Mouse (Mus musculus) limb, embryonic 10.5 days (tissue): Measurements from ENCODE around the gene Afg3l1. TPM values are rescaled to one million over a fixed set of nuclear protein-coding genes. Genes with fewer than 3 reads are reported as not detected.
A peak's percentile ranks its signal among the peaks of the same experiment; 100 is the strongest.
"Not testable (repeated sequence)": the region's sequence is repeated elsewhere in the genome, so short reads cannot be mapped to it uniquely, and the experiment has no call there.

ENCODE experiments used
- DNase-seq: peaks from one replicate; pipeline ENCODE4 v3.0.0-alpha.2; 2017; ENCODE audit warnings: low spot score
- H3K27ac ChIP-seq: fragments of 300-500 bp; sonication (generic); 2 replicates; pipeline ENCODE4 v1.5.1; 2016; ENCODE audit warnings: mild to moderate bottlenecking
- H3K27me3 ChIP-seq: fragments of 300-500 bp; sonication (generic); 2 replicates; pipeline ENCODE4 v1.6.1; 2016; ENCODE audit warnings: low read depth, mild to moderate bottlenecking; ENCODE audit not compliant: poor library complexity, severe bottlenecking
- H3K36me3 ChIP-seq: fragments of 300-500 bp; sonication (generic); 2 replicates; pipeline ENCODE4 v1.6.1; 2016; ENCODE audit warnings: mild to moderate bottlenecking, moderate library complexity
- H3K4me1 ChIP-seq: fragments of 300-500 bp; sonication (generic); 2 replicates; pipeline ENCODE4 v1.6.1; 2016
- H3K4me3 ChIP-seq: fragments of 300-500 bp; sonication (generic); 2 replicates; pipeline ENCODE4 v1.5.1; 2016; ENCODE audit warnings: mild to moderate bottlenecking, moderate library complexity
- H3K9me3 ChIP-seq: fragments of 300-500 bp; sonication (generic); replicated peaks from 2 replicates; pipeline ENCODE4 v1.6.1; 2016; ENCODE audit warnings: mild to moderate bottlenecking
- WGBS: fragments of 180-500 bp; shearing (Covaris S2); methylation state at CpG from one replicate; pipeline ENCODE4 v1.1.7; 2016; 5-methylcytosine and 5-hydroxymethylcytosine counted together
- polyA plus RNA-seq: library from polyadenylated mRNA; unstranded; fragments of >200 nt; fragmentation: Nextera tagmentation; extraction: Ambion mirVana; gene quantifications from 2 replicates; pipeline ENCODE4 v1.2.1, GENCODE M21; 2016

The Afg3l1 gene
- polyA plus RNA-seq, 1 experiment from 2014 or later = 65.0 TPM

DNA sequence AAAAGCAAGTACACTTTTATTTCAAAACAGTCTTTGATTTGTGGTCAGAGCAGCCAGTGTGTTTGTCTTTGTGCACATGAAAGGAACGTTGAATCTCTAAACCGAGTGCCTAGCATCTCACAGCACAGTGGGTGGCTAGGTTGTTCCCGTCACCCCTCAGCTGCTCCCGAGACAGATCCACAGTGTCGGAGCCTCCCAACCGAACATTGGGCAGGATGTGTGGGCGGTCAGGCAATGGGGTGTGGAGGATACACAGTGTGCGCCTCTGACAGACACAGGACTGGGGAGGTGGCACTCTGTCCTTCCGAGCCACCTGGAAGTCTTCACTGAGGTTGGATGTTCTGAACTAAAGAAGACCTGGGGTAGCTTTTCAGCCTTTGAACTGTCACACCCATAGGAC is 28.0 kb downstream of the Afg3l1 start:
- Histone ChIP-seq H3K27ac (no peak overlapping the region), H3K4me1 (no peaks in the 10 kb centered on the region), H3K9me3 (no peaks in the 10 kb centered on the region), H3K4me3 (no peak overlapping the region), H3K27me3 (no peaks in the 10 kb centered on the region), H3K36me3 (peaks cover 94% of the 10 kb centered on the region)
- no peak for DNase-seq
- WGBS = 91% methylated on average over 9 of the region's 9 CpGs

DNA sequence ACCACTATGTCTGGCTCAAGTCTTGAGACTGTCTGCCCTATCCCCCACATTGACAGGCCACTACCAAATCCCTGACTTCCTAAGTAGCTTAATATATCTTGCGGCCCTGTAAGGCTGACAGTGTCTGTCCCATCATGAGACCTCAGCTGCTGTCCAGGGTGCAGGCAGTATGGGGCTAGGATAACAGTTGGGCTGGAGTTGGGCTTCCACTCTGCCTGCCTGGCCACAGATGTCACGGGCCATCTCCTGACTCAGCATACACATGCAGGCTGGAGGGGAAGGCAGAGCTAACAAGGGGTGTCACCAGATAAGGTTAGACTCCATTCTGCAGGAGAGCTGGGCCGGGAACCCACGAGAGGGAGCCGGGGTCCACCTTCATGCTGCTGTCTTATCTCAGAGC is 29.4 kb downstream of the Afg3l1 start:
- Histone ChIP-seq H3K4me1 (no peaks in the 10 kb centered on the region), H3K27me3 (peaks cover 1% of the 10 kb centered on the region), H3K9me3 (no peaks in the 10 kb centered on the region), H3K36me3 (peaks cover 80% of the 10 kb centered on the region), H3K27ac (no peak overlapping the region), H3K4me3 (no peak overlapping the region)
- no peak for DNase-seq
- WGBS = 97% methylated on average over 5 of the region's 5 CpGs

DNA sequence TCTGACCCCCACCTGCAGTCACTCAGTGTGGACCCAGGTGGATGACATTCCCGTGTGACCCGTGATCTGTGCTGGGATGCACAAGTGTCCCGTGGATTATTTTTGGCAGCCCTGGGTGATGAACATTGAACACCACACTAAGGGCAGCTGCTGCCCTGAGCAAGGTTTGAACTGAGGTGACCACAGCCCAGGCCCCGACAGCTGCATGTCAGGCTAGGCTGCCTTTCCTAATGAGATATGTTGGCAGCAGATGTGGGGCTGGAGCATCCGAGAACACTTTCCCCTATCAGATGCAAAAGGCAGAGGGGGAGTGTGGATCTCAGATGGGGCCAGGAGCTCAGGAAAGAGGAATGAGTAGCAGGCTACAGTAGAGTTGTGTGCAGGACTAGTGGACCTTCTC is 33.1 kb downstream of the Afg3l1 start:
- Histone ChIP-seq H3K9me3 (no peaks in the 10 kb centered on the region), H3K4me3 (no peak overlapping the region), H3K27ac (no peak overlapping the region), H3K36me3 (peaks cover 43% of the 10 kb centered on the region), H3K27me3 (peaks cover 37% of the 10 kb centered on the region), H3K4me1 (peaks cover 25% of the 10 kb centered on the region)
- 76% methylated on average over 5 of the region's 5 CpGs for WGBS
- DNase-seq = no peak

DNA sequence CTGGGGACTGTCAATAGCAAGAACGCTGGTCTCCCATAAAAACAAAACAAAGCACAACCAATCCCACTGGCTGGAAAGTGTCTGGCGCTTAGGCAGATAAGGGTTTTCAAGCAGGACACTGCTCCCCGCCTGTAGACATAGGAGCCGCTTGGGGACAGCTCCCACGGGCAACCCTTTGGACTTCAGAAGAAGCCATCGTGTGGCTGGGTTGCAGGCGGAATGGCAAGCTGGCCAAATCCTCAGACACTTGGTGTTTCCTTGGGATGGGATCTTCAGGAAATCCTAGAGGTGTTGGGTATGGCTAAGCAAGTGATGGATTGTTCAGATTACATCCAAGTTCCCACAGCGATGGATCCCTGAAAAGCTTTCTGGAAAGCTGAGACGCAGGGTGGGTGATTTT is 36.4 kb downstream of the Afg3l1 start:
- H3K27ac ChIP-seq = peak overlapping the region; percentile 84
- H3K4me1 ChIP-seq = peaks cover 34% of the 10 kb centered on the region
- peaks cover 10% of the 10 kb centered on the region for H3K36me3 ChIP-seq
- peak; percentile 41 for DNase-seq
- no peaks in the 10 kb centered on the region for H3K9me3 ChIP-seq
- peak overlapping the region; percentile 74 for H3K4me3 ChIP-seq
- WGBS = 3% methylated on average over 9 of the region's 9 CpGs
- peaks cover 56% of the 10 kb centered on the region for H3K27me3 ChIP-seq

DNA sequence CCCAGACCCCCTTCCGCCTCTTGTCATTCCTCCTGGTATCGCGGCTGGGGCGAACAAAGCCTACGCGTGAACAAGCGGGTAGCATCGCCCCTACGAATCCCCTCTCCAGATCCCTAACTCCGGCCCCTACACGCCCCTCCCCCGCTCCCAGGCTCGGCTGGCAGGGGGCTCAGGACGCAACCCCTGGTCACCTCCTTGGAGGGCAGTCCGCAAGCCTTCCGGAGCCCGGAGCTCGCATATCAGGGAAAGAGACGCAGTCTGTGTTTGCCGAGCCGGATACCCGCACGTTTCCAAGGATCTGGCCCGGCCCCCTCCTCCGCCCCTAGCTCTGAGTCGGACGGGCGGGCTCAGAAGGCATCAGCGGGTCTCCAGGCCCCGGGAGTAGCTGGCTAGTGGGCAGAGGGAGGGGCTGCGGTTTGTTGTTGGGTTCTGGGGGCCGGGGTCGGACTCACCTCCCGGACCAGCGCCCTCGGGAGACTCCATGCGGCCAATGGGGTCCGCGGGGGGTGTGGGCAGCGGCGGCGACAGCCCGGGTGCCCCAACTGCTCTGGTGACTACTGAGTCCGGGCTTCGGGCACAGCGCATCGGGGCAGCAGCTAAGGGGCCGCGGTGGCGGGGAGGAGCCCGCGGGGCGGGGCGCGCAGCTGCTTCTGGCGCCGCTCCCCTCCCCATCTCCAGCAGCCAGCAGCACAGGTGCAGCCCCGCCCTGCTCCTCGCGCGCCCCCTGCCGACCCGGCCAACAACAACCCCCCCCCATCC is 37.3 kb downstream of the Afg3l1 start, which contains the start of gene Dbndd1:
Dbndd1 (minus strand) TSS at position 683 of the 759 bp plus-strand sequence.
- H3K4me1 ChIP-seq = peaks cover 41% of the 10 kb centered on the region
- peak within 1 kb of the TSS; percentile 84 for H3K27ac ChIP-seq
- H3K36me3 ChIP-seq = peaks cover 2% of the 10 kb centered on the region
- peaks cover 56% of the 10 kb centered on the region for H3K27me3 ChIP-seq
- under 1% methylated on average over 63 of the region's 63 CpGs for WGBS
- peak within 1 kb of the TSS; percentile 74 for H3K4me3 ChIP-seq
- peak; percentile 85 for DNase-seq
- no peaks in the 10 kb centered on the region for H3K9me3 ChIP-seq

DNA sequence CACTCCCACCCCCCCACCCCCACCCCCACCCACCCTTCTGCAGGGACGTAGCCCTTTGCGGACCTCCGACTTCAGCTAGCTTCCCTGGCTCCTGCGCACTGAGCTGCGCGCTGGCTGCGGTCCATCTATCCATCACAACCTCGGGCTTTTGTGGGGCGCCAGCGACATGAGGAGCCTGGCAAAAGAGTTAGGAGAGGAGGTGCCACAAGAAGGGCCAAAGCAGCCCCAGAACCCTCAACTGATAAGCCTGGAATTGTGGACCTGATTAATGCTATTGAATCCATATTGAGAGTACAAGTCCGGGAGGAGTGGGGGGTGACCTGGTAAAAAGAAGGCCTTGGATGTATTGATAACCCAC is 37.8 kb downstream of the Afg3l1 start:
- DNase-seq = no peak
- H3K27me3 ChIP-seq = peaks cover 56% of the 10 kb centered on the region
- H3K9me3 ChIP-seq = no peaks in the 10 kb centered on the region
- 2% methylated on average over 11 of the region's 11 CpGs for WGBS
- H3K27ac ChIP-seq = peak overlapping the region; percentile 84; the same call in 1 of the 2 replicates
- H3K36me3 ChIP-seq = peaks cover 5% of the 10 kb centered on the region
- peaks cover 41% of the 10 kb centered on the region for H3K4me1 ChIP-seq
- peak overlapping the region; percentile 74 for H3K4me3 ChIP-seq

DNA sequence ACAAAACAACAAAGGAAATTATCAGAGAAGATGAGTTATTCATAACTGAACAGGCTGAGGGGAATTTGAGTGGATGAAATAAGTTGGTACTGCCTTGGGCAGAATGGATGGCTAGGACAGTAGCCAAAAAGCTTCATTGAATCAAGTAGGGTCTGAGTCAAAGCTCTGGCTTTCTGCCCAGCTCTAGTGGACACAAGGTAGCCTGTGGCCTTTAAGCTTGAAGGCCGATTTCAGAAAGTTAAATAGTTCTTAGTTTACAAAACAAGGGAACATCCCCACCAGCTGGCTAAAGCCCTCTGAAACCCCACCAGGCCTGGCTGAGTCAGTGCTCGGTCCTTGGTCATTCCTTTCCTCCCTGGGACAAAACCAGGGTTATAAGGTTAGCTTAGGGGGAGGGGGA is 38.9 kb downstream of the Afg3l1 start:
- WGBS = 45% methylated on average over 2 of the region's 2 CpGs
- no peak for DNase-seq
- no peaks in the 10 kb centered on the region for H3K9me3 ChIP-seq
- H3K4me1 ChIP-seq = peaks cover 41% of the 10 kb centered on the region
- no peak overlapping the region for H3K27ac ChIP-seq
- H3K4me3 ChIP-seq = no peak overlapping the region
- H3K27me3 ChIP-seq = peaks cover 56% of the 10 kb centered on the region
- peaks cover 16% of the 10 kb centered on the region for H3K36me3 ChIP-seq

DNA sequence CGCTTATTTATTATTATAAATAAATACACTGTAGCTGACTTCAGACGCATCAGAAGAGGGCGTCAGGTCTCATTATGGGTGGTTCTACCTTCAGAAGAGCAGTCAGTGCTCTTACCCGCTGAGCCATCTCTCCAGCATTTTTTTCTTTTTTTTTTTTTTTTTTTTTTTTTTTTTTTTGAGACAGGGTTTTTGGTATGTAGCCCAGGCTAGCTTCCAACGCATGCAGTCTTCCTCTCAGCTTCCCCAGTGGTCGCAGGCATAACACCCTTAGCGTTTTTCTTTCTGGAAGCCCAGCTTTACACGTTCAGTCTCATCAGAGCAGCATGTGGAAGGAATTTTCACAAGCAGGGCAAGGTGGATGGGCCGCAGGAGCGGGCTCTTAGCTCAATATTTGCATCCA is 40.5 kb downstream of the Afg3l1 start:
- no peak overlapping the region for H3K27ac ChIP-seq
- peak overlapping the region; percentile 72 for H3K4me3 ChIP-seq
- no peak for DNase-seq
- peaks cover 31% of the 10 kb centered on the region for H3K36me3 ChIP-seq
- peaks cover 45% of the 10 kb centered on the region for H3K27me3 ChIP-seq
- WGBS = 38% methylated on average over 10 of the region's 10 CpGs
- no peaks in the 10 kb centered on the region for H3K9me3 ChIP-seq
- peaks cover 47% of the 10 kb centered on the region for H3K4me1 ChIP-seq

DNA sequence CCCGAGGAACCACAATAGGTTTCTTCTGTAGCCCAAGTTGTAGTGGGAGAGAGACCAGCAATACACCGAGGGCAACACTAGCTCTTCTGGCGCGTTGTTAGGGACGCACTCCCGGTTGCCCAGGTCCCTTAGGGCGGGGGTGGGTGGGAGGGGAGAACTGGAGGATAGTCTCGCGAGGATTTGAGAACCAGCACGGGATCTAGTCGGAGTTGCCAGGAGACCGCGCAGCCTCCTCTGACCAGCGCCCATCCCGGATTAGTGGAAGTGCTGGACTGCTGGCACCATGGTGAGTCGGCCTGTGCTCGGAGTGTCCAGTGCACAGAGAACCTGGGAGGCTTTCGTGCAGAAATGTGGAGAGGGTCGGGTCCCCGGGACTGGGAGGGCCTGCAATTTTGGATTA is 41.0 kb downstream of the Afg3l1 start, which contains the start of gene Gas8:
Gas8 (plus strand) TSS at position 168 of the 400 bp plus-strand sequence.
- WGBS = under 1% methylated on average over 20 of the region's 20 CpGs
- Histone ChIP-seq H3K9me3 (no peaks in the 10 kb centered on the region), H3K27ac (peak within 1 kb of the TSS; percentile 79)

DNA sequence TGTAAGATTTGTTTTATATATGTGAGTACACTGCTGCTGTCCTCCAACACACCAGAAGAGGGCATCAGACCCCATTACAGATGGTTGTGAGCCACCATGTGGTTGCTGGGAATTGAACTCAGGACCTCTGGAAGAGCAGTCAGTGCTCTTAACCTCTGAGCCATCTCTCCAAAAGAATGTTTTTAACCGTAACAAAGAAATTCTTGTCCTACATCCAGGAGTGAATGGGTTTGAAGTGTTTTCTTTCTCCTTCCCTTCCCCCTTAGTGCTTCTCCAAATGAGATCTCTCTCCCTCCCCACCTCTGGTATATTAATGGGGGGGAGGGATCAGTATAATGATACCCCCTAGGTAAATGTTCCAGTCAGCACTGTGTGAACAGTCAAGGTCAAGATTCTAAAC is 42.3 kb downstream of the Afg3l1 start:
- peaks cover 27% of the 10 kb centered on the region for H3K27me3 ChIP-seq
- not testable (repeated sequence) for H3K27ac ChIP-seq, H3K4me3 ChIP-seq, H3K9me3 ChIP-seq, DNase-seq
- H3K36me3 ChIP-seq = peaks cover 50% of the 10 kb centered on the region
- H3K4me1 ChIP-seq = peaks cover 35% of the 10 kb centered on the region
- WGBS = 94% methylated on average over 1 of the region's 1 CpGs

More for the DNA sequence above, 41.0 kb downstream of the Afg3l1 start, which contains the start of gene Gas8:
- Histone ChIP-seq H3K4me1 (peaks cover 44% of the 10 kb centered on the region), H3K27me3 (peaks cover 40% of the 10 kb centered on the region), H3K36me3 (peaks cover 36% of the 10 kb centered on the region), H3K4me3 (peak within 1 kb of the TSS; percentile 72)
- DNase-seq = peak; percentile 92

DNA sequence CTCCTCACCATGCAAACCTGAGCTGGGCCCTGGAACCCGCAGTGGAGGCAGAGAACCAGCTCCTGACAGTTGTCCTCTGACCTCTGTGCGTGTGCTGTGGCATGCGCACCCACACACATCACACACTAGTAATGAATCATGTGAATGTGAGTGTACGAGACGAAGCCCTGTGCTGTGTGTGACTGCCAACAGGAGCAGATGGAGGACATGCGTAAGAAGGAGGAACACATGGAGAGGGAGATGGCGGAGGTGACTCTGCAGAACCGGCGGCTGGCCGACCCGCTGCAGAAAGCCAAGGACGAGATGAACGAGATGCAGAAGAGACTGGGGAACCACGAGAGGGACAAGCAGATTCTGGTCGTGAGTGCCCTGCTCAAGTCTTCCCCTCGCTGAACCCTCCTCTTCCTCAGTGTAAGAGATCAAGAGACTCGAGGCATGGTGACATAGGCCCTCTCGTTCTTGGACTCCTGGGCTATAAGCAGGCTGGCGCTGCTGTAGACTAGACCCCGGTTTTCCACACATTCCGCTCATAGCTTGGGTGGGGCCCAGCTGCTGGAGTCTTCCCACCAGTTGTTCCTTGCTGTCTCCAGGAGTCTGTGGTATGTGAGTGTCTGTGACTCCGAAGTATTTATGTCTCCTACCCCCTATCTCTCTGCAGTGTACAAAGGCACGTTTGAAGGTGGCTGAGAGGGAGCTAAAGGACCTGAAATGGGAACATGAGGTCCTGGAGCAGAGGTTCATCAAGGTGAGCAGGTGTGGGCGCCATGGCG is 50.2 kb downstream of the Afg3l1 start:
- peaks cover 5% of the 10 kb centered on the region; the same call in 1 of the 2 replicates for H3K4me1 ChIP-seq
- H3K9me3 ChIP-seq = no peaks in the 10 kb centered on the region
- H3K36me3 ChIP-seq = peaks cover 100% of the 10 kb centered on the region
- DNase-seq = no peak
- 93% methylated on average over 25 of the region's 25 CpGs for WGBS
- H3K27ac ChIP-seq = no peak overlapping the region
- no peaks in the 10 kb centered on the region for H3K27me3 ChIP-seq
- H3K4me3 ChIP-seq = no peak overlapping the region

DNA sequence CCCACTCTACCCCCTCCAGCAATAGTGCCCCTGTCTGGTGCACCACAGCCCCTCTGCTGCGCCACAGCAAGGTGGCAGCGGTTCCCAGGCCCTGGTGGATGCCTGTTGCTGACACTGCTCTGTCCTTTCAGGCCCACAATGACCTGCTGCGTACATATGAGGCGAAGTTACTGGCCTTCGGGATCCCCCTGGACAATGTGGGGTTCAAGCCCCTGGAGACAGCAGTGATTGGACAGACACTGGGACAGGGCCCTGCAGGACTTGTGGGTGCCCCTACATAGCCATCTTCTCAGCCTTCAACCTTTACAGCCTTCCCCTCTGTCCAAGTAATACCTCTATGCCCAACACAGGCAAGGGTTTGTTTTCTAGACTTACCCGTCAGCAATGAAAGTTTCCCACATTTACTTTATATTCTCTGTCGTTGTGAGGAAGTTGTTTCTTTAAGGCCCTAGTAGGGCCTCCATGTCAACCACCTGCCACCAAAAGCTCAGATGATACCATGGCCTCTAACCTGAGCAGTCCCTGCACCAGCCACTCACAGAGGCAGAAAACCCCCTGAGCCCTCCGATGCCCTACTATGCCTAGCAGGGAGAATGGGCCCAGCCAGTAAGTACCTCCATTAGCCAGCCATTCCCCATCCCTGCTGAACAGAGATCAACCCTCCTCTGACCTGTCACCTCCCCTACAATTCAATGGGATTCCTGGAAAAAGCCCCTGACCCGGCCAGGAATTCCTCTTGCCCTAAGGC is 58.7 kb downstream of the Afg3l1 start:
- H3K4me1 ChIP-seq = peaks cover 3% of the 10 kb centered on the region
- H3K9me3 ChIP-seq = no peaks in the 10 kb centered on the region
- no peak overlapping the region for H3K27ac ChIP-seq
- peaks cover 57% of the 10 kb centered on the region for H3K36me3 ChIP-seq
- 87% methylated on average over 9 of the region's 9 CpGs for WGBS
- H3K27me3 ChIP-seq = peaks cover 34% of the 10 kb centered on the region
- no peak for DNase-seq
- H3K4me3 ChIP-seq = no peak overlapping the region
